Mouse (Mus musculus) CD4-positive, CD25-positive, alpha-beta regulatory T cell, adult 2 months (primary cell): ENCODE measurements around the gene Mterf4.
"Not testable (repeated sequence)": the region's sequence is repeated elsewhere in the genome, so short reads cannot be mapped to it uniquely, and the experiment has no call there.

Experiments used
- DNase-seq: peaks from one replicate; pipeline ENCODE4 v3.0.0-alpha.2; 2012; ENCODE audit warnings: low read depth, low spot score

Gene Mterf4

GRCm38 (mm10) chr1:93305581-93306337 is at the start of gene Mterf4:
TSS of gene Mterf4 (minus strand) at chr1:93305915.
- peak; percentile 89 for DNase-seq

GRCm38 (mm10) chr1:93352724-93353123 is 47.0 kb upstream of the Mterf4 start:
- no peak for DNase-seq

GRCm38 (mm10) chr1:93349701-93350100 is 44.0 kb upstream of the Mterf4 start:
- DNase-seq, result no peak

GRCm38 (mm10) chr1:93347176-93347575 is 41.5 kb upstream of the Mterf4 start:
- DNase-seq, result no peak

- DNase-seq, result peak; percentile 96
These were observed 37.9 kb upstream of the Mterf4 start for GRCm38 (mm10) chr1:93343504-93344047.

GRCm38 (mm10) chr1:93342648-93343503 is 37.2 kb upstream of the Mterf4 start, which contains the start of the genes Ppp1r7 and Pask:
TSS of gene Ppp1r7 (plus strand) at chr1:93342854.
TSS of gene Pask (minus strand) at chr1:93343482.
- peak; percentile 97 for DNase-seq

- no peak for DNase-seq
These were observed 28.9 kb upstream of the Mterf4 start for GRCm38 (mm10) chr1:93334621-93335020.

GRCm38 (mm10) chr1:93326446-93326845 is 20.7 kb upstream of the Mterf4 start:
- no peak for DNase-seq

- DNase-seq, result no peak
These were observed 18.3 kb upstream of the Mterf4 start for GRCm38 (mm10) chr1:93323973-93324372.

GRCm38 (mm10) chr1:93300578-93300977 is 5.1 kb downstream of the Mterf4 start:
- no peak for DNase-seq

GRCm38 (mm10) chr1:93299791-93300190 is 5.9 kb downstream of the Mterf4 start:
- no peak for DNase-seq

GRCm38 (mm10) chr1:93294491-93294890 is 11.2 kb downstream of the Mterf4 start:
- DNase-seq, result not testable (repeated sequence)

GRCm38 (mm10) chr1:93292006-93292405 is 13.7 kb downstream of the Mterf4 start:
- DNase-seq, result no peak

GRCm38 (mm10) chr1:93291591-93291990 is 14.1 kb downstream of the Mterf4 start:
- no peak for DNase-seq

GRCm38 (mm10) chr1:93290956-93291355 is 14.8 kb downstream of the Mterf4 start:
- no peak for DNase-seq

- DNase-seq, result peak; percentile 30
These were observed 16.0 kb downstream of the Mterf4 start for GRCm38 (mm10) chr1:93289678-93290214.

- DNase-seq, result no peak
These were observed 28.7 kb downstream of the Mterf4 start for GRCm38 (mm10) chr1:93277041-93277440.

GRCm38 (mm10) chr1:93275561-93275960 is 30.2 kb downstream of the Mterf4 start:
- no peak for DNase-seq

- peak; percentile 34 for DNase-seq
These were observed 33.3 kb downstream of the Mterf4 start for GRCm38 (mm10) chr1:93272409-93272821.

- DNase-seq, result no peak
These were observed 34.0 kb downstream of the Mterf4 start for GRCm38 (mm10) chr1:93271751-93272150.

GRCm38 (mm10) chr1:93270516-93271240 is 35.0 kb downstream of the Mterf4 start:
- no peak for DNase-seq
